Mouse (Mus musculus): ENCODE data around the gene Cds2. TPM values are rescaled to one million over a fixed set of nuclear protein-coding genes. Genes with fewer than 3 reads are reported as not detected.

The Cds2 gene
- polyA plus RNA-seq, 1 experiment from 2014 or later, result 20.8 TPM

DNA sequence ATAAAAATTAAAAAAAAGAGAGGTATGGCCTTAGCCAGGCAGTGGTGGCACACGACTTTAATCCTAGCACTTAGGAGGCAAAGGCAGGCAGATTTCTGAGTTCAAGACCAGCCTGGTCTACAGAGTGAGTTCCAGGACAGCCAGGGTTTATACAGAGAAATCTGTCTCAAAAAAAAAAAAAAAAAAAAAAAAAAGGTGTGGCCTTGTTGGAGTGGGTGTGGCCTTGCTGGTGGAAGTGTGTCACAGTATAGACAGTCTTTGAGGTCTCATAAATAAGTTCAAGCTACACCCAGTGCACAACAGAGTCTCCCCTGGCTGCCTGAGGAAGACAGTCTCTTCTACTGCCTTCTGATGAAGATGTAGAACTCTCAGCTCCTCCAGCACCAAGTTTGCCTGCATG lies 54.2 kb downstream of the Cds2 start:
- H3K27me3 ChIP-seq, result no peaks in the 10 kb centered on the region
- no peak overlapping the region for H3K27ac ChIP-seq
- H3K4me3 ChIP-seq, result no peak overlapping the region
- H3K9me3 ChIP-seq (replicated peaks), result no peaks in the 10 kb centered on the region
- no peak overlapping the region for H3K4me2 ChIP-seq
- H3K36me3 ChIP-seq, result no peaks in the 10 kb centered on the region
- H3K4me1 ChIP-seq (replicated peaks), result no peaks in the 10 kb centered on the region
- no peak overlapping the region for H3K9ac ChIP-seq
- ATAC-seq (replicated peaks; ENCODE audit: insufficient number of reproducible peaks, insufficient read depth, low FRiP score, low read depth), result no peak
- WGBS, result 84% methylated on average over 1 of the region's 1 CpGs

DNA sequence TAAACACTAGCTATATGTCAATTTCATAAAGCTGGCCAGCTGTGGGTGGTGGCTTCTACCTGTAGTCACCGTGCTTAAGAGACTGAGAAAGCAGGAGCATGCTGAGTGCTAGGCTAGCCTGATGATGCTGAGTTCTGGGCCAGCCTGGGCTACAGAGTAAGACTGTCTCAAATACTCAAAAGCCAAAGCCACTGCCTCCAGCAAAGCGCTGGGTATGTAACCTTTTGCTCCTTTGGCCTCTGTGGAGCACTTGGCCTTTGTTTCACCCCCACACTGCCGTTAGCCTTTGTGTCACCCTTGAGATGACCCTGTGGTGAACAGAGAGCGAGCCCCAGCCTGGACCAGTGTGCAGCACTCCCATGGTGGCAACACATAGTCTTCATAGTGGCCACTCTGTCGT lies 57.6 kb downstream of the Cds2 start:
- Histone ChIP-seq H3K4me1 (replicated peaks) (no peaks in the 10 kb centered on the region), H3K27me3 (no peaks in the 10 kb centered on the region), H3K4me3 (no peak overlapping the region), H3K9me3 (replicated peaks) (no peaks in the 10 kb centered on the region), H3K4me2 (no peak overlapping the region), H3K36me3 (no peaks in the 10 kb centered on the region), H3K9ac (no peak overlapping the region), H3K27ac (no peak overlapping the region)
- 73% methylated on average over 5 of the region's 5 CpGs for WGBS
- ATAC-seq (replicated peaks; ENCODE audit: insufficient number of reproducible peaks, insufficient read depth, low FRiP score, low read depth), result no peak

DNA sequence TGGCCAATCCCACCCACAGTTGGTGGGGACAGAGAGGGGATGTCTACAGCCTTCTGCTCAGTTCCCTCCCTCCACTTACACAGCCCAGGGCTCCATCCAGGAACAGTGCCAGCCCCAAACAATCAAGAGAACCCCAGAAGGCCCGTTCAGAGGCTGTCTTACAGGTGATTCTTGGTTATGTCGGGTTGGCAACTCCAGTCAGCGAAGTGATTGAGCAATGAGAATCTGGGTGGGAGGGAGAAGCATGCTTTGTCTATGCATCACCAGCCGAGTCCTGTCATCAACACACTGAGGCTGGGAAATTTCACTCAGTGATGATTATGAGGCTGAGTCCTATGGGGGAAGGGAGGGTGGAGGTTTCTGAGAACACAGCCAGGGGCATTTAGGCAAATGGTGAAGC lies 60.6 kb downstream of the Cds2 start:
- WGBS, result 34% methylated on average over 4 of the region's 4 CpGs
- no peak overlapping the region for H3K4me2 ChIP-seq
- peak; percentile 31; the same call in 1 of the 2 replicates for ATAC-seq (replicated peaks; ENCODE audit: insufficient number of reproducible peaks, insufficient read depth, low FRiP score, low read depth)

DNA sequence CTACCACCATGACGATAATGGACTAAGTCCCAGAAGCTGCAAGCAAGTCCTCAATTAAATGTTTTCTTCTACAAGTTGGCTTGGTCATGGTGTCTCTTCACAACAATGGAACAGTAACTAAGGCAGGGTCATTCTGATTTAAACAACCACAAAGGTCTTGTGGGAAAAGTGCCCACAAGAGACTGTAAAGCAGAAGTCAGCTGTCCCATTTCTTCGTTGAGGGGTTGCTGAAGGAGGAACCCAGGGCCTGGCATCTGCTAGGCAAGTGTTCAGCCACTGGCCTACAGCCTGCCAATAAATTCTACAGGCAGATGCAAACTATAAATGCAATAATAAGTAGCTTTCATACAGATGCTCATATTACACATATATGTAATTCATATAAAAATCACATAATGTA lies 74.3 kb downstream of the Cds2 start:
- Histone ChIP-seq H3K4me3 (no peak overlapping the region), H3K36me3 (no peaks in the 10 kb centered on the region)
- 82% methylated on average over 2 of the region's 2 CpGs for WGBS

More for the DNA sequence above, 60.6 kb downstream of the Cds2 start:
- H3K36me3 ChIP-seq, result no peaks in the 10 kb centered on the region
- H3K9me3 ChIP-seq (replicated peaks), result no peaks in the 10 kb centered on the region
- H3K4me3 ChIP-seq, result no peak overlapping the region
- H3K9ac ChIP-seq, result no peak overlapping the region
- H3K27ac ChIP-seq, result no peak overlapping the region
- no peaks in the 10 kb centered on the region for H3K4me1 ChIP-seq (replicated peaks)
- H3K27me3 ChIP-seq, result no peaks in the 10 kb centered on the region

DNA sequence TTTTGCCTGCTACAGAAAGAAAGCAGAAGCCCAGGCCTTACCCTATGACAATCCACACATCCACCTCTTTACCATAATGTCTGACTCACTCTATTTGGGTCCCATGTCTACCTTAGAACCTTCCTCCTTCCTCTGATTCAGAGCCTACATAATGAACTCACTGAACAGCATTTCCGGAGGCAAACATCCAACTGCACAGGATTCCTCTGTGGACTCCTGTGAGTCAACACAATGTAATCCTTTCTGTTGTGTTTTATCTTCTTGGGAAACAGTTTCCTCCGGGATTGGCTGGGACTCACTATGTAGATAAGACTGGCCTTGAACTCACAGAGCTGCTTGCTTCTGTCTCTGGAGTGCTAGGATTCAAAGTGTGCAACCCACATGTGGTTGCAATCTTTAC lies 77.4 kb downstream of the Cds2 start:
- WGBS, result 31% methylated on average over 2 of the region's 2 CpGs
- peak; percentile 58; the same call in 1 of the 2 replicates for ATAC-seq (replicated peaks; ENCODE audit: insufficient number of reproducible peaks, insufficient read depth, low FRiP score, low read depth)
- H3K9me3 ChIP-seq (replicated peaks), result no peaks in the 10 kb centered on the region
- H3K4me3 ChIP-seq, result no peak overlapping the region
- H3K9ac ChIP-seq, result no peak overlapping the region
- H3K27me3 ChIP-seq, result no peaks in the 10 kb centered on the region
- H3K36me3 ChIP-seq, result no peaks in the 10 kb centered on the region
- peak overlapping the region; percentile 32; the same call in 1 of the 2 replicates for H3K27ac ChIP-seq
- H3K4me2 ChIP-seq, result no peak overlapping the region
- H3K4me1 ChIP-seq (replicated peaks), result no peaks in the 10 kb centered on the region

More for the DNA sequence above, 74.3 kb downstream of the Cds2 start:
- Histone ChIP-seq H3K27ac (no peak overlapping the region), H3K4me1 (replicated peaks) (no peaks in the 10 kb centered on the region), H3K4me2 (no peak overlapping the region), H3K9ac (no peak overlapping the region), H3K9me3 (replicated peaks) (no peaks in the 10 kb centered on the region), H3K27me3 (no peaks in the 10 kb centered on the region)
- no peak for ATAC-seq (replicated peaks; ENCODE audit: insufficient number of reproducible peaks, insufficient read depth, low FRiP score, low read depth)

DNA sequence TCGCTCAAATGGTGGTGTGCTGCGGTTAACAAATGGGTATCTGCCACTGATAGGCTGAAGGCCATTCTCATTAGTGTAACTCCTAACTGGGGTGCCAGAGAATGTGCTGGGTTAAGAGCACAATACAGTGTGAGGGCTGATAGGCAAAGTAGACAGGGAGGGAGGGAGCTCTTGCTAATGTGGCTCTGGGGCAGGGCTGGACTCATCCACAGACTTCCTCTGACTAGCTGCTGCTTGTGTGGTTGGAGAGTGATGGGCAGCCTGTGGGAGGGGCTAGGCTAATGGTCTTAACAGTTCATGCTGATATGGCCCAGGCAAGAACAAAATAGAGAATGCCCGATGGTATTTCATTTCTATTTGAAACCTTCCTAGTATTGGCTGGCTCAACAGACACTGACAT lies 78.3 kb downstream of the Cds2 start:
- no peaks in the 10 kb centered on the region for H3K4me1 ChIP-seq (replicated peaks)
- H3K27me3 ChIP-seq, result no peaks in the 10 kb centered on the region
- no peaks in the 10 kb centered on the region for H3K36me3 ChIP-seq
- H3K27ac ChIP-seq, result no peak overlapping the region
- WGBS, result 80% methylated on average over 3 of the region's 3 CpGs
- H3K4me3 ChIP-seq, result no peak overlapping the region
- no peak; the same call in 1 of the 2 replicates for ATAC-seq (replicated peaks; ENCODE audit: insufficient number of reproducible peaks, insufficient read depth, low FRiP score, low read depth)
- no peak overlapping the region for H3K4me2 ChIP-seq
- no peak overlapping the region for H3K9ac ChIP-seq
- no peaks in the 10 kb centered on the region for H3K9me3 ChIP-seq (replicated peaks)

DNA sequence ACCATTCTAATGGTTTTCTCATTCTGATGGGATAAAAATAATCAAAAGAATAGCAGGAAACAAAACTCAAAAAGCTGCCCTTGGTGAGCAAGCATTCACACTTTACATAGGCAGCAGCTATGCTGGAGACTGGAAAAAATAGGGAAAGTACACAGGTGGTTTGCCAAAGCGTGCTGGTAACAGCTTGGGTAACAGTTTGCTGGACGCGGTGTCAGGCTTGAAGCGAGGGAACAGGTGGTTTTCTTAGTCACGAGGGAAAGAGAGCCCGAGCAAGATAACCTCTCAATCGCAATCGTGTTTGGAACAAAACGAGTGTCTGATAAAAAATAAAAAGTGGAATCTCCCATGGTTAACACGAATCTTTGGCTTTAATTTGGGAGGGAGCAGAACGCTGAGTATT lies 80.9 kb downstream of the Cds2 start:
- Histone ChIP-seq H3K4me3 (no peak overlapping the region), H3K4me1 (replicated peaks) (no peaks in the 10 kb centered on the region), H3K4me2 (no peak overlapping the region), H3K27me3 (no peaks in the 10 kb centered on the region), H3K9ac (no peak overlapping the region), H3K9me3 (replicated peaks) (no peaks in the 10 kb centered on the region), H3K27ac (no peak overlapping the region), H3K36me3 (no peaks in the 10 kb centered on the region)
- ATAC-seq (replicated peaks; ENCODE audit: insufficient number of reproducible peaks, insufficient read depth, low FRiP score, low read depth), result no peak
- 78% methylated on average over 11 of the region's 11 CpGs for WGBS

Other genes starting within 250 kb of the Cds2 start
- 9.2 and 13.9 TPM in 2 replicates for gene Rassf2, start 232.9 kb upstream of the Cds2 start, polyA plus RNA-seq (2015; fragmentation: Nextera tagmentation; extraction: Ambion mirVana)
- 7.8 and 11.1 TPM in 2 replicates for gene Slc23a2, start 118.0 kb upstream of the Cds2 start, polyA plus RNA-seq (2015; fragmentation: Nextera tagmentation; extraction: Ambion mirVana)
- 40.2 and 41.3 TPM in 2 replicates for gene Tmem230, start 15.3 kb upstream of the Cds2 start, polyA plus RNA-seq (2015; fragmentation: Nextera tagmentation; extraction: Ambion mirVana)
- 138 and 157 TPM in 2 replicates for gene Pcna, start 9.8 kb upstream of the Cds2 start, polyA plus RNA-seq (2015; fragmentation: Nextera tagmentation; extraction: Ambion mirVana)
- 0.63 and 1.2 TPM in 2 replicates for gene Prokr2, start 122.3 kb downstream of the Cds2 start, polyA plus RNA-seq (2015; fragmentation: Nextera tagmentation; extraction: Ambion mirVana)